Mouse (Mus musculus): ENCODE data around the gene Zic4. TPM values are rescaled to one million over a fixed set of nuclear protein-coding genes. Genes with fewer than 3 reads are reported as not detected.

Gene Zic4
- total RNA-seq, 4 experiments from 2014 or later: not detected

GRCm38 (mm10) chr9:91363011-91363730 is 958 bp downstream of the Zic4 start:
- DNase-seq (ENCODE audit: low spot score): no peak

GRCm38 (mm10) chr9:91363814-91364126 is 1.6 kb downstream of the Zic4 start:
- no peak for DNase-seq (ENCODE audit: low spot score)

GRCm38 (mm10) chr9:91364127-91364970 is 2.1 kb downstream of the Zic4 start:
- no peak for DNase-seq (ENCODE audit: low spot score)

GRCm38 (mm10) chr9:91364971-91365501 is 2.8 kb downstream of the Zic4 start:
- DNase-seq (ENCODE audit: low spot score): no peak

- no peak for DNase-seq (ENCODE audit: low spot score)
Measured at GRCm38 (mm10) chr9:91365664-91366063, 3.5 kb downstream of the Zic4 start, which contains the start of gene Zic1. TSS of gene Zic1 (minus strand) at chr9:91365810.

GRCm38 (mm10) chr9:91366226-91366998 is 4.2 kb downstream of the Zic4 start:
- no peak for DNase-seq (ENCODE audit: low spot score)

- DNase-seq (ENCODE audit: low spot score): no peak
Measured at GRCm38 (mm10) chr9:91366999-91367811, 5.0 kb downstream of the Zic4 start.

- DNase-seq (ENCODE audit: low spot score): no peak
Measured at GRCm38 (mm10) chr9:91368150-91368549, 5.9 kb downstream of the Zic4 start.

GRCm38 (mm10) chr9:91368946-91369292 is 6.7 kb downstream of the Zic4 start:
- no peak for DNase-seq (ENCODE audit: low spot score)

- DNase-seq (ENCODE audit: low spot score): no peak
Measured at GRCm38 (mm10) chr9:91369293-91369991, 7.2 kb downstream of the Zic4 start.

GRCm38 (mm10) chr9:91370191-91370708 is 8.0 kb downstream of the Zic4 start:
- no peak for DNase-seq (ENCODE audit: low spot score)

- DNase-seq (ENCODE audit: low spot score): no peak
Measured at GRCm38 (mm10) chr9:91371011-91371410, 8.8 kb downstream of the Zic4 start.

- DNase-seq (ENCODE audit: low spot score): no peak
Measured at GRCm38 (mm10) chr9:91371608-91372007, 9.4 kb downstream of the Zic4 start.

GRCm38 (mm10) chr9:91373811-91374575 is 11.8 kb downstream of the Zic4 start:
- no peak for DNase-seq (ENCODE audit: low spot score)

GRCm38 (mm10) chr9:91374665-91375064 is 12.5 kb downstream of the Zic4 start:
- no peak for DNase-seq (ENCODE audit: low spot score)

- DNase-seq (ENCODE audit: low spot score): no peak
Measured at GRCm38 (mm10) chr9:91377036-91377872, 15.0 kb downstream of the Zic4 start.

GRCm38 (mm10) chr9:91377873-91378150 is 15.6 kb downstream of the Zic4 start:
- DNase-seq (ENCODE audit: low spot score): no peak

- DNase-seq (ENCODE audit: low spot score): no peak
Measured at GRCm38 (mm10) chr9:91378411-91379299, 16.4 kb downstream of the Zic4 start.
